Mouse (Mus musculus): ENCODE measurements around the gene Mdga2.

DNA sequence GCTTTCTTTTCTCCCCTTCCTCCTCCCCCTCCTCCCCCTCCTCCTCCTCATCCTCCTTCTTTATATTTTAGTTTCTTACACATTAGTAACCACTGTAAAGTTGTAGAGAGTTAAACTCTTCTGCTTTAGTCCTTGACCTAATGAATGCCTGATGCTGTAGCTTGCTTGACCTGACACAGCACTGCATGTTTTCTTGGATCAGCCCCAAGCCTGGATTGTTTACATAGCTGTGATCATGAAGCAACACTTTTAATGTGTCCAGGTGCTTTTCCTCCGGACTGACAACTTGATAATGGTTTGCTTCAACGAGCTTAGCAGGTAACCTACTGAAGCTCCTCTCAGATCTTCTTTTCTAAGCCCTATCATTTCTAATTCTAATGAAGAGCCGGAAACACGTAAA, 723.1 kb downstream of the Mdga2 start:
- TF ChIP-seq POLR2A (IDR thresholded peaks at IDR 0.05; ENCODE audit: control insufficient read depth in 1 of 2, insufficient read depth in 1 of 2, low read depth in 1 of 2, low read length in 2 of 2, poor library complexity in 1 of 2) (no peak), MYC (IDR thresholded peaks at IDR 0.05; ENCODE audit: low read depth, low read length) (no peak), MEF2A (IDR thresholded peaks at IDR 0.05; ENCODE audit: extremely low read depth, insufficient replicate concordance, low read depth, low read length, poor library complexity, severe bottlenecking) (no peak), SIN3A (IDR thresholded peaks at IDR 0.05; ENCODE audit: low read length) (no peak), CTCF (IDR thresholded peaks at IDR 0.05 in 2 of 3, conservative IDR thresholded peaks at IDR 0.05 in 1 of 3; ENCODE audit: control insufficient read depth in 1 of 3, insufficient read depth in 1 of 3, low read depth in 2 of 3, low read length in 3 of 3, poor library complexity in 1 of 3, severe bottlenecking in 1 of 3) (no peak), E2F4 (IDR thresholded peaks at IDR 0.05; ENCODE audit: borderline replicate concordance, low read depth, low read length) (no peak), NELFE (IDR thresholded peaks at IDR 0.05; ENCODE audit: low read depth, low read length) (no peak), POLR2AphosphoS2 (IDR thresholded peaks at IDR 0.05; ENCODE audit: low read length) (no peak), MAX (IDR thresholded peaks at IDR 0.05; ENCODE audit: low read length) (no peak), MAZ (IDR thresholded peaks at IDR 0.05; ENCODE audit: low read depth, low read length) (no peak)
